Mouse (Mus musculus): ENCODE measurements around the gene Scnn1a.
A peak's percentile ranks its signal among the peaks of the same experiment; 100 is the strongest.
"Not testable (repeated sequence)": the region's sequence is repeated elsewhere in the genome, so short reads cannot be mapped to it uniquely, and the experiment has no call there.

The Scnn1a gene

DNA sequence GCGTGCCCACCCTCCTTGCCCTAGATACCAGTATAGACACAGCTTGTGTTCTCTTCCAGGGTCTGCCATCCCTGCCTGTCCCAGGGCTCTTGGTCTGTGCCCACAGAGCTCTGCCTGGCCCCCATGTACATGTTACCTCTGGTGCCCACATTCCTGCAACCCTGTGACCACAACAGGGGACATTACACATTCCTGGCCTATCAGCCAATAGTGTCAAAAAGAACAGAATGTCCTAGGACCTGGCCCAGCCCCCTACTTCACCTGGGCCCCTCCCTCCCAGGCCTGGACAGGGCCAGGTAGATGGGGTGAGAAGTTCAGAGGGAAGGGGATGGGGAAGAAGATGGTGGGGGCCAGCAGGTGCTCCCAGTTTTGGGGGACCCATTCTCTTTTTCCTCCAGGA, at the start of gene Scnn1a:
Gene Scnn1a, plus strand, starts transcription at position 337 of the 400 bp plus-strand sequence.
- no peak for DNase-seq

DNA sequence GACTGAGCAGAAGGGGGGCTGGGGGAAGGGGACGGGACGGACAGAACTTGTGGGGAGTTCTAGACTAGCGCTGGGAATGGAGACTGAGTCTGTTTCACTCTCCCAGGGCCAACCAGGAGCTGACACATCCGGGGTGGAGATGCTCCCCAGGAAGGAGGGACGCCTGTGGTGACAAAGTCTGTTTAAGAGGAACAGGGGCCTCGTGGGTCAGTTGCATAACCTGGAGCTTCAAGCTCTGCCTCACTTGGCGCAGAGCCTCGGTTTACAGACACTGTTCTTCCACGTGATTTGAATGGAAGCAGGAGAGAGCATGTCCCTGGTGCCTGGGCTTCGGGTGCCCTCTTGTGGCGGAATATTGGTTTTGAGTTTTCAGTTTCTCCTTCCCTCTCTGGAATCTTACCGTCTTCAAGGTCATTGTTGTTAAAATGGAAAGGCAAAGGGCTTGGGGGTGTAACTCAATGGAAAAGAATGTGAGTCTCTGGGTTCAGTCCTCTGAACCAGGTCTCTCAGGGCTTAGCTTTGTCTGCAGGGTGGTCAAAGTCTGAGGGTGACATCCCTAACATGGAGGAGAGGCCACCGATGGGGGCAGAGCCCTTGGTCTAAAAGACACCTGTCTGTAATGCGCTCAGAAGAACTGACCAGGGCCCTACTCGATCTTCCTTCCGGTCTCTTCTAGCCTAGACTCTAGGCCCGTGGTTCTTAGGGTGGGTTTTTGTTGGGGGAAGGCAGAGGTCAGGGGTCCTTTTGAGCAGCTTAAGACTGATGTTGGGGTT, 48.8 kb upstream of the Scnn1a start:
- peak; percentile 94 to 96 for DNase-seq

DNA sequence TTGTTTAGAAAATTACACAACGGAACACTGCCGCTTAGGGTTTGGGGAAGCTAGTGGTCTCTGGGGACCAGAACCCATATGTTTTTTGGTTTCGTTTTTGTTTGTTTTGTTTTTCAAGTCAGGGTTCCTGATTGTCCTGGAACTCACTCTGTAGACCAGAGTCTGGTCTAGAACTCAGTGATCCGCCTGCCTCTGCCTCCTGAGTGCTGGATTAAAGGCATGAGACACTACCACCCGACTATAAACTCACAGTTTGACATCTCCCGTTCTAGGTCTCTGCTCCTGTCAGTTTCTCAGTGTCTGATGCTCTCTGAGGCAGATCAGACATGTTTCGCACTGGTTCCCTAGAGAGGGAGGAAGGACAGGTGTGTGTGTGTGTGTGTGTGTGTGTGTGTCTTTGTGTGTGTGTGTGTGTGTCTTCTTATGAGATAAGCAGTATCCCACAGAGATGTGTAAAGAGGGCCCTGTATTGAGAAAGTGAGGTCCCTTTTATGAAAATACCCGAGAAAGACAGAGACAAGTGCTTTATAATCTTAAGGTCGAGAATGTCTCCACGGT, 48.2 kb upstream of the Scnn1a start:
- DNase-seq: no peak

DNA sequence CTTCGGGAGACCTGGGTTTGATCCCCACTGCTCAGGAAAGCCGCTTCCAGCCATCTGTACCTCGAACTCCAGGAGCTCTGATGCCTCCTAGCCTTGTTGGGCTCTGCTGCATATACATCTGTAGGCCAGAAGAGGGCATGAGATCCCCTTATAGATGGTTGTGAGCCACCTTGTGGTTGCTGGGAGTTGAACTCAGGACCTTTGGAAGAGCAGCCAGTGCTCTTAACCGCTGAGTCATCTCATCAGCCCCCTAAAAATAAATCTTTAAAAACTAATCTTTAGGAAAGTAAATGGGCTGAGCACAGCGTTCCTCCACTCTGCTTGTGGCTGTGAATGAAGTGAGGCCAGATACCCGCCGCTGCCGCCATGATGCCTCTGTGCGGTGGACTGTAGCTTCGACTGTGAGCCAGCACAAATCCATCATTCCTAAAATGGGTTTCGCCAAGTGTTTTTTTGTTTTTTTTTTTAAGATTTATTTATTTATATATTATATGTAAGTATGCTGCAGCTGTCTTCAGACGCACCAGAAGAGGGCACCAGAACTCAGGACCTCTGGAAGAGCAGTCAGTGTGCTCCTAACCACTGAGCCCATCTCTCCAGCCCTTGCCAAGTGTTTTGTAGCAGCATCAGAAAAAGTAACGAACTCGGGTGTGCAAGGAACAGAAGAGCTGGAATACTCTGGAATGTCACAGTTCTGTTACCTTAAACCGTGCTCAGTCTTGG, 45.5 kb upstream of the Scnn1a start:
- no peak for DNase-seq

DNA sequence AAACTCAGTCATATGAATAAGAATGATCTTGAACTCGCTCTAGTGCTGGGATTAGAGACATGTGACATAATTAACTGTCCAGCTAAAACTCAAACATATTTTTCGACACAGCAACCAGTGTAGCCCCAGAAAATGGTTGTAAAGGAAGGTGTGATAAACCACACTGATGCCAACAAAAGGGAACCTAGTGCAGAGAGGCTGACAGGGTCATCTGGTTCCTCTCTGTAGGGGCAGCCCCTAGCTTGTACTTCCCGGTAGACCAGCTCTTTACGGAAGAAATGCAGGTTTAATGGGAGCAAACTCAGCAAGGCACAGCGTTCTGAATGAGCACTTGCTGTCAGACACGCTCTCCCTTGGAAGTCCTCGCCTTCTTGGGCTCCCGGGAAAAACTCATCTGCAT, 40.7 kb upstream of the Scnn1a start:
- DNase-seq: no peak

DNA sequence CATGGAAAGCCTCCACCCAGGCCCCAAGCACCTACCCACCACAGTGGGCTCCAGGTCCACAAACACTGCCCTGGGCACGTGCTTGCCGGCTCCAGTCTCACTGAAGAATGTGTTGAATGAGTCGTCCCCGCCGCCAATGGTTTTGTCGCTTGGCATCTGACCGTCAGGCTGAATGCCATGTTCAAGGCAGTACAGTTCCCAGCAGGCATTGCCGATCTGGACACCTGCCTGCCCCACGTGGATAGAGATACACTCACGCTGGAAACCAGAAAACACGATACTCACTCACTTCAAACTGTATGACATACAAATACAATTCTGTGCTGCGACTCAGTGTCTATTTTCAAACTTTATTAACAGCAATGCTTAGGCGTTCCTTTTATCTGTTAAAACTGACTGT, 37.7 kb upstream of the Scnn1a start:
- DNase-seq: not testable (repeated sequence)

DNA sequence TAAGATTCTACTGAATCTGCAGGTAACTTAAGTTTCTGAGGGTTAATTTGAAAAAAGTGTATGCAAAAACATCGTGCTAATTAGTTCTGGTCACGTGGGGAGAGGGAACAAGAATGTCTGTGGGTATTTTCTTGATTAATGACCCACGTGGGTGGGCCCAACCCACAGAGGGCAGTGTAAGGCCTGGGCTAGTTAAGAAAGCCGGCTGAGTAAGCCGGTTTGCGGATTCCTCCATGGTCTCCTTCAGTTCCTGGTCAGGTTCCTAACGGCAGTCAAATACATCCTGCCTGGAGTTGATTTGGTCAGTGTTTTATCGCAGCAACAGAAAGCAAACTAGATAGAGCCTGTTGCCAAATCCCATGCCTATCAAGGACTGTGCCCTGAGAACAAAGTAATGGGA, 36.2 kb upstream of the Scnn1a start:
- no peak for DNase-seq

DNA sequence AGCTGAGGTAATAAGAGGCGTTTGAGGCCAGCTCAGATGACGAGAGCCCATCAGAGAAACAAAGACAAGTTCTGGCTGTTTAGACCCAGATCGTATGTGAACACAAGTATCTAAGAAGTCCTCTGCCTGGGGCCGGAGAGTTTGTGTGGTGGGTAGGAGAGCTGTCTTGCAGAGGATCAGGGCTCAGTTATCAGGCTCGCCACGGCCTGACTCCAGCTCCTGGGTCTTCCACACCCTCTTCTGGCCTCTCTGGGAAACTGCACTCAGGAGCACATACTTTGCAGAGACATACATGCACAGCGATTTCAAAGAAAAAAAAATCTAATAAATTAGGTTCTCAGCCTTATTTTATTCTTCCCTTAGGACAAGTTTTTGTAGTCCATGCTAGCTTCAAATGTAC, 35.7 kb upstream of the Scnn1a start:
- DNase-seq: no peak

DNA sequence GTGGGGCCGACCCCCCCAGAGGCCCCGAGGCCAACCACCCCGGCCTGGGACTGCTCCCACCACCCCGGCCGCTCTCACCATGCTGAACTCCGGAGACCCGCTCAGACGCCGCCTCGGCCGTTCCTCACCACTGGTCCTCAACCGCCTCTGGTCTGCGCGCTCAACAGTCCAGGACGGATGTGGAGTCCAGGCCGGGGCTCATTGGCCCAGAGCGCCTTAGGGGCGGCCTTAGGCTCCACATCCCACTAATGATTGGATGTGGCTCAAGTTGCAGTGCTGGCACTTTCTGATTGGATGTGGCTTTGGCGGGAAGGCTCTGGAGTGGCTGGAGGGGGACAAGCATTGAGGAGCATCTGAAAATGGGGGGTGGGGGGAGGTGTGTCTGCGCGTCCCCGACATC, 34.6 kb upstream of the Scnn1a start, which contains the start of gene Tuba3a:
Gene Tuba3a, minus strand, starts transcription at position 153 of the 400 bp plus-strand sequence.
- no peak for DNase-seq

DNA sequence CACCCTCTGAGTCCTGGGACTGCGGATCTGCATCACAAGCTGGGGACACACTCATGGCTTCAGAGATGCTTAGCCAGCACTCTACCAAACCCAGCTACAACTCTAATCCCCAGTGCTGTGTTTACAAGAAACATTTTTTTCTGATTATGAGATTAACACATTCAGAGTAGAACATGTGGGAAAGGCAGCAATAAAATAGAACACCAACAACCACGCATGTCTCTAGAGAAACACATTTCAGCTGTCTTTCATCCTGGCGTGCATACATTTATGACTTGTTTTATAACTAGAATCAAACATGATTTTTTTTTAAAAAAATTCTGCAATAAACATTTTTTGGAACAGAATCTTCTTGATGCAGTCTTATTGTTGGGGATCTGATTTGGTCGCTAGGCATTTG, 33.5 kb upstream of the Scnn1a start:
- DNase-seq: no peak

DNA sequence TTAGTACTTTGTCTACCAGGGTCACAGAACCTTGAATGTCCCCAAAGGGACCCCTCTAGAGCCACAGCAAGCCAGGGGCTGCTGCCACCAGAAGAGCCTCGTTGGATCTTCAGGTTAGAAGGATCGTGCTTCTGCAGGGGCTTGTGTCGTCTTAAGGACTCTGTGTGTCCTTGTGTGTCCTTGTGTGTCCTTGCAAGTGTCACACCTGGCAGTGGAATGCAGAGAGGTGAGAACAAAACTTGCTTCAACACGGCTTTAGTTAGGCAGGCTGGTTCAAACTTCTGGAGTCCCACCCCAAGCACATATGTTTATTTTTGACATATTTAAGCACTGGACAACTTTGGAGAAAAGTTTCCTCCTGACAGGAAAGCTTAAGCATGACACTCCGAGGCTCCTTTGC, 31.7 kb upstream of the Scnn1a start:
- DNase-seq: no peak

DNA sequence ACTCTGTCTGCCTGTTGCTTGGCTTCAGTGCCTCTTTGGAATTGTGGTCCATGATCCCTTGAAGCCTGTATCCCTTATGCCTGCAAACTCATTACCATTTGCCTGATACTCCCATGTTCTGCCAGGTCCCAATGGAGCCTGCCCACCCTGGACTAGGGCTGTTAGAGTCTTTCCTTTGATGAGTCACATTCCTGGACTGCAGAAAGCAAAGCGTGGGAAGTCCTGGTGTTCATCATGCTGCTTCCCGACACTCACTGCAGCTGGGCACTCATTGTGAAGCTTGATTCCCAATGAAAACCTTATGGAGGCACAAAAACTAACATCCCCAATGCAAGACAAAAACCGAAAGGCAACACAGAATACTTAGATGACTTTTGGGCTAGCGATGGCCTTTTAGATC, 29.1 kb upstream of the Scnn1a start:
- DNase-seq: no peak

DNA sequence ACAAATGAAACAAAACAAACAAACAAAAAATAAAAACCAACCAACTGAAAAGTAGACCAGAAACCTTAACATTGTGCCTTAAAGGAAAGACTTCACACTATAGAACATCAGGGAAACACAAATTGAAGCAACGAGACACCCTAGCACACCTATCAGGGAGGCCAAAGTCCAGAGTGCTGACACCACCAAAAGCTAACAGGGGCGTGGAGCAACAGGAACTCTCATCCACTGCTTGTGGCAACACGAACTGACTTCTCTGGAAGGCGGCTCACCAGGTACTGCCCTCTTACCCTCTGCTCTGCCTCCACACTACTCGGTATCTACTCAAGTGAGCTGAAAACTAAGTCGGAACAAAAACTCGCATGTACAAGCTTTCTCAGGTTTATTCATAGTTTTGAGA, 28.2 kb upstream of the Scnn1a start:
- no peak for DNase-seq

DNA sequence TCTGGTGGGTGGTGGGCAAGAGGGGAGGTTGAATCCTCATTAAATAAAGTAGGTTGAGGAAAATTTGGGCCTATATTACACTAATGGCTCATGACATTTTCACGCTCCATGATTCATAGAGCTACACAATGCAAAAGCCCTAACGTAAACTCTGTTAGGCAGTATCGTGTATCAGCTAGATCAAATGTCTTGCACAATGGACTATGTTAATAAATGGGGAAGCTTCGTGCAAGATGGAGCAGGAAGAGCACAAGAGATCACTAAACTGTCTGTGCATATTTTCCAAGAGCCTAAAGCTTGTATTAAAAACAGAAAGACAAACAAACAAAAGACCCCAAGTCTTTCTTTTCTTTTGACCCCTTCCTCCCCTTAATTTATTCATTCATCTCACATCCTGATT, 26.4 kb upstream of the Scnn1a start:
- DNase-seq: no peak

DNA sequence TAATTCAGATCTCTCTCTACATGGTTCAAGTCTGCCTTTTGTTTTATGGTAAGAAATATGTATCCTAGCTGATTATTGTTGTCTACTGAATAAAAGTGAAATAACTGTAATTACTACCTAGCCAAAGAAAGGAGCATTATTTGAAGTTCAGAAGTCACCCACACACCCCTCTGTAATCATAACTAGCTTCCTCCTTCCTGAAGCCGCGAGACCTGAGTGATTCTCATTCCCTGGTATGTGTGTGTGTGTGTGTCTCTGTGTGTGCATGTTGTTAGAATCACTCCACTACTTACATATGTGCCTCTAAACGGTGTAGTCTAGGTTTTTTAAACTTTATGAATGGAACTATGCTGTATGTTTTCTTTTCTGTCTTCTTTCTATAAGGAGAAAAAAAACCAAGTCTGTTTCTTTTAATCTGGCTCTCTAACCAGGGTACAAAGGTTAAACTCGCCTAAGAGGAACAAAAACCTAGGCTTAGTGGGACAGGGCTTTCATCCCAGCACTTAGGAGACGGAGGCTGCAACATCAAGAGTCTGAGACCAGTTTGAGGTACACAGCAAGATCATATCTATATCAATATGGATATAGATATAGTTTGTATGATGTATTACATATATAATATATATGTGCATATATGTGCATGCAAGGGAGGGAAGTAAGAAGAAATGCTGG, 23.2 kb upstream of the Scnn1a start:
- no peak for DNase-seq

DNA sequence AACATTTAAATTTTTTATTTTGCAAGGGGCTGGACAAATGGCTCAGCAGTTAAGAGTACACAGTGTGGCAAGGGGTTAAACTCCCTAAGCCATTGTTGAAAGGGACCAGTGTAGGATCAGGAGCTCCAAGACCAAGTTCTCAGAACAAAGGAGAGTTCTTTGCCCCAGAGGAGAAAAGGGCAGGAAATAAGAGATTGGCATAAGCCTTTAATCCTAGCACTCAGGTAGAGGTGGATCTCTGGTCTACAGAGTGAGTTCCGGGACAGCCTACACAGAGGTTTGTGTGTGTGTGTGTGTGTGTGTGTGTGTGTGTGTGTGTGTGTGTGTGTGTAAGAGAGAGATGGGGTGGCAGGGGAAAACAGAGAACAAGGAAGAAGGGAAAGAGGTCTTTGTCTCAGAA, 19.5 kb upstream of the Scnn1a start:
- no peak for DNase-seq

DNA sequence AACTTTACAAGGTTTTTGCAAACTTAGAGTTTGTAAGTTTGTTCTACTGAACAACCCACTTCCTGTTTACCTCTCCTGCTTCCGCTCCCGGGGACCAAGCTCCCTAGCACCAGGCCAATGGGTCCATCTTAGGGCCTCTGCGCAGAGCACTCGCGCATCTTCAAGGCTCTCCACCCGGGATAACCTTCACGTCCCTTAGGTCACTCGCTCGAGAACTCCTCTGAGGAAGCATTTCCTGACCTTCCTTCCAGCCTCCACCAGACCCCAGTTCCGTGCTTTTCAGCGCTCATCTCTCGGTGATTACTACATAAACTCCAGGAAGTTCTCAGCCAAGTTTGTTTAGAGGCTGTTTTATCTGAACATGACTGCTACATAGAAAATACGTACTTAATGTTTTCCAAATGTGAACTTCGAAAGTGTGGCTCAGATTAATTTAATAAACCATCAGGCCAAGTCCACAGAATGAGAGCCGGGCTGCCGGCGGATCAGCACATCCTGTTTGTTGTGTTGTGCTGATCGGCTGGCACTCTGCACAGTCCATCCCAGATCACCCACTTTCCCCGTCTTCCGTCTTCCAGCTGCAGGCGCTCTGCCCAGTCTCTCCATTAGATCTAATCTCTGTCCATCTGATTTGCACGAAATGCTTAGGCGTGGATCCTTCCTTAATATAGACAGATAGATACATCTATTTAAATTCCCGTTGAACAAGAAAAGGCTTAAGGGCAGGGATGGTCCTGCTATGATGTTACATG, 18.1 kb upstream of the Scnn1a start:
- no peak for DNase-seq

DNA sequence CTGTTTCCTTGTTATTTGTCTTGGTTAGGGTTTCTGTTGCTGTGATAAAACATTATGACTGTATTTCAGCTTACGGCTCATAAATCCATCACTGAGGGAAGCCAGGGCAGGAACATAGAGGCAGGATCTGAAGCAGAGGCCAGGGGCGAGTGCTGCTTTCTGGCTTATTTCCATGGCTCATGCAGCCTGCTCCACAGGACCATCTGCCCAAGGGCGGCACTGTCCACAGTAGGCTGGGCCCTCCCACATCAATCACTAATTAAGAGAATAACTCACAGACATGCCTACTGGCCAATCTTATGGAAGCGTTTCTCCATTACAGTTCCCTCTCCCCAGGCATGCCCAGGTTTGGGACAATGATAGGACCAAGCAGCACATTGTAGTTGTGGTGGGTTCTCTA, 17.2 kb upstream of the Scnn1a start:
- no peak for DNase-seq

DNA sequence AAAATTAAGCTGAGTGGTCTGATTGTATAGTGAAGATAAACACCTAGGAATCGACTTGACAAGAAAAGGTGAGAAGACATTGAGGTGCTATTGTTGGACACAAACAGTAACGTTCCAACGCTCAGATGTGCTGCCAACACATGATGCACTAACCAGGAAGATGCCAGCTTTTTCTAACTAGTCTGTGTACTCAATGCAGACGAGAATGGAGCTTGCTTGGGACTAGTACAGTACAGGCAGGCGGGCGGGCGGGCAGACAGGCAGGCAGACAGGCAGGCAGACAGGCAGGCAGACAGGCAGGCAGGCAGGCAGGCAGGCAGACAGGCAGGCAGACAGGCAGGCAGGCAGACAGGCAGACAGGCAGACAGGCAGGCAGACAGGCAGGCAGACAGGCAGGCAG, 16.1 kb upstream of the Scnn1a start:
- not testable (repeated sequence) for DNase-seq

DNA sequence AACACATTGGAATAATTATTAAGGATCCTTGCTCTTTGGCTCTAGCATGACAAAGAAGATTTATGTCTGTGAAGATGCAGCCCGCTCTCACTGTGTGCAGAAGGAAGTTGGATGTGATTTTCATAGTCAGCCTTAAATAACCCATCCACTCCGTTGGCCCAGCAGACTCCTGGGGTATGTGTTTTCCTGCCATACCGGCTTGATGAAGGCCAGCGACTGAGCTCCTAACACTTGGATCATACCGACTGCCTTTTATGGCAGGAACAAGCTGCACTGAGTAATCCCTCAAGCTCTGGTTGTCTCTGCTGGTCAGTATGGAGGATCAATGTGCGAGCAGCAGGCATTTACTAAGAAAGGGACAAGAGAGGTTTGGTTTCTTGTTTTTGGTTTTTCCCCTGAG, 15.0 kb upstream of the Scnn1a start:
- no peak for DNase-seq

DNA sequence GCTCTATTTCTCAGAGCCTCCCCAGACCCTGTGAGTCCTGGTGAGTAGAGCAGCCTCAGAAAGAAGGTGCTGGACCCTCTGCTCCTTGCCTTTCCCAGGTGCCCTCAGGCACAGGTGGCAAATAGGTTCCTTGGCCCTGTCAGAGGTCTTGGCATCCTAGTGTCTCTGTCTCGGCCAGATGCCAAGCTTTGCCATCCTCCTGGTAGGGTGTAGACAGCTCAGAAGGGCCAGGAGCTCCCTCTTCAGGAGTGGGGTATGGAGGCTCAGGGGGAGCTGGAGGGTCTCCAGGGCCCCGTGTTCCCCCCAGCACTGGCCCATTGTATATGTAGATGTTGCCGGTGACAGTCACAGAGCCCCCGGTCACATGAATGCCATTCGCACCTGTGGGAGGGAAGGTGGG, 13.4 kb upstream of the Scnn1a start:
- no peak for DNase-seq

DNA sequence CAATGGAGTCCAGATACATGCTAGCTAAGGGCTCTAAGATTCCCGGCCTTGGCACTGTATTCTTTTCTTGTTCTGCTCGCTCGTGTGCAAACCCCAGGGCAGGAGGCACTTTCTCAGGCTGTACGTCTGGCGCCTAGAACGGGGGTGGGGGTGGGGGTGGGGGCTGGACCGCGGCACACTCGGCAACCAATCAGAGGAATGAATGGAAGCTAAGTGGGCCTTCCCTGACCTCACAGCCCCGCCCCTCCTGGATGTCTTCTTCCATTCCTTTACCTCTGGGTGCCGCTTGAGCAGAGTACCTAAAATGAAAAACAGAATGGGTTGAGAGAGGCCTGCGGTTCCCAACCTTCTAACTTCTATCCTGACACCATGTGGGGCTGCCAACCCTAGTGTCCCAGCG, 11.5 kb upstream of the Scnn1a start:
- no peak for DNase-seq

DNA sequence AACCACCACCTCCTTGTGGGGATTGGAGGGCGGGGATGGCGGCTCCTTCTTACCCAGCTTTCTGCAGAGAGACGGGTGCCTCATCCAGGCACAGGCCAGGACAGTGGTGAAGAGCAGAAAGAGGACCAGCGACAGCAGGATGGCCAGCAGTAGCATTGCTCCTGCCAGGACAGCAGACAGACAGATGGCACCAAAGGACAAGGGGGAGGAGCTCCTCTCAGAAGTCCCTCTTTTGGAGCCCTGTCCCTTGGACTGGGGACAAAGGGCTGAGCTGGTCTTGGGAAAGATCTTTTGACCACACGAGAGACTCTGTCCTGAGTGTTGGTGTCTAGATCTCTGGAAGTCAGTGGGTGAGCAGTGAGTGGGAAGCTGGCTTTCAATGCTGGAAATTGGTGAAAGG, 11.1 kb upstream of the Scnn1a start:
- no peak for DNase-seq

Data from cerebellum, postnatal 36 days (tissue).